Mouse (Mus musculus) common myeloid progenitor, adult 5-6 weeks (primary cell): ENCODE data around the gene 1700001P01Rik. TPM values are rescaled to one million over a fixed set of nuclear protein-coding genes. Genes with fewer than 3 reads are reported as not detected.
A peak's percentile ranks its signal among the peaks of the same experiment; 100 is the strongest.

Experiments used
- ATAC-seq: replicated peaks from 2 replicates; pipeline ENCODE4 v1.8.0; 2016; ENCODE audit warnings: low read depth, mild to moderate bottlenecking, moderate TSS enrichment, inconsistent platforms; ENCODE audit not compliant: poor library complexity, severe bottlenecking
- total RNA-seq: library from RNA; stranded (forward); fragments of 200-1000, 187-1606 nt; gene quantifications from 2 replicates; pipeline ENCODE4 v1.2.3, GENCODE M21; 2017

1700001P01Rik gene
- total RNA-seq, 1 experiment from 2014 or later = not detected

DNA sequence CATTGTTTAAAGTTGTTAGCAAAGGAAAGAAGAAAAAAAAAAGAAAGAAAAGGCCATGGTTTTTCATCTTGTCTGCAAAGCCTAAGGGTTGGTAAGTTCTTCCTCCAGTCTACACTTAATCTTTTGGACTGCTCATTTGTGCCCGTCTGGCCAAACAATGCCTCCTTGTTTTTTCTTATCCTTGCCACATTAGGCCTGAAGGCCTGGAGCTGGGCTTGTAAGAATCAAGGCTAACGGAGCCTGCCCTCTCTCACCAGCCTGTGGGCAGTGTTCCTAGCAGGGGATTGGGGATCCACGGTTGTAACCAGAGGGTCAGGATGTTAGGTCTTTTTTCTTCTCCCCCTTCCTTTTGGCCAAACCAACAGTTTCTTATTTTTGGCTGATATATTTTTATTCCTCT, 35.3 kb upstream of the 1700001P01Rik start:
- ATAC-seq = no peak

DNA sequence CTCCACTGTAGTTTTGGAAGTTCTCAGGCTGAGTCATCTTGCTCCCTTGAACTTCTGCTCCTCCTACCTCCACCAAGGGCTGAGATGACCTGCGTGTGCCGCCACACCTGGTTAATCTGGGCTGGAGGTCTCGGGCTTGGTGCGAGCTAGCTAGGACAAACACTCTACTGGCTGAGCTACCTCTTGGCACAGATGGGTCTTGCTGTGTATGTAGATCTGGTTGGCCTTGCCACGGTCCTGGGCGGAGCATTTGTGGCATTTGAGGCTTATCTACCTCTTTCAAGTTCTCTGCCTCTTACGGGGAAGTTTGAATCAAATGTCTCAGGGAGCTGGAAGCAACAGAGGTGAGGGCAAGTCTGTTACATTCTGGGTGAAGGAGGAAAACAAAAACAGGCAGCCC, 34.6 kb upstream of the 1700001P01Rik start:
- peak; percentile 26 for ATAC-seq

DNA sequence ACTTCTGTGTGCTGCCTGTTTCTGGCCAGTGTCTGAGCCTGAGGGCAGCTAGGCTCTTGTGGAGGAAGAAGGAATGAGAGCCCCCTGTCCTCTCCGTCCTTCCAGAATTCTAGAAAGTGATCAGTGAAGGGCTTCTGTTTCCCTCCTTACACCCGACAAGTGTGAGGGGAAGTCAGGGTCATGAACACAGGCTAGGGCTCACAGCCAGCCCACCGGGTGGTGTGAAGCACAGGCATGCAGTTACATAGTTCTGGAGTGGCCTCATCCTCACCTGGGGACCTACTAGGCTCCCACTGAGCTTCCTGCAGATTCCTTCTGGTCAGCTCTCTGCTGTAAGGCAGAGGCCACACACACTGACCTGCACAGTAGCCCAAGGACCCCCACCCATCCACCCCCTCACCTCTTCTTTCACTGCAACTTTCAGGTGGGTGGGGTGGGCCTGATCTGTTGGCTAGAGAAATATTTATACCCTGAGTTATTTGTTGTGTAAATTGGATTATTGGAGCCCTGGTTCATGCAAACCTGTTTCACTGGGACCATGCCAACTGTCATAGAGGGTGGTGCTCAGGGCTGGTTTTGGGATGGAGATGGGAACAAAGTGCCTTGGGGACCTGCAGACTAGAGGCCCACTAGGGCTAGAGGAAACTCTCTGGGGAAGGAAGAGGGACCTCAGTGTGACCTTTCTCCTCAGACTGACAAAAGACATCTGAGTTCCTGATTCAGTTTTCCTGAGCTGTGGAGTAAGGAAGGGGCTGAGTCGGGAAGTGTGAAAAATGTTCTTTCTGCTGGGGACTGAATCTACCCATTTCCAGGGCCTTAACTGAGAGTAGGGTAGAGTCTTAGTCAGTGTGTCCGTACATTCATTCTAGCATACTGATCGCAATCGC, 33.8 kb upstream of the 1700001P01Rik start:
- no peak for ATAC-seq

DNA sequence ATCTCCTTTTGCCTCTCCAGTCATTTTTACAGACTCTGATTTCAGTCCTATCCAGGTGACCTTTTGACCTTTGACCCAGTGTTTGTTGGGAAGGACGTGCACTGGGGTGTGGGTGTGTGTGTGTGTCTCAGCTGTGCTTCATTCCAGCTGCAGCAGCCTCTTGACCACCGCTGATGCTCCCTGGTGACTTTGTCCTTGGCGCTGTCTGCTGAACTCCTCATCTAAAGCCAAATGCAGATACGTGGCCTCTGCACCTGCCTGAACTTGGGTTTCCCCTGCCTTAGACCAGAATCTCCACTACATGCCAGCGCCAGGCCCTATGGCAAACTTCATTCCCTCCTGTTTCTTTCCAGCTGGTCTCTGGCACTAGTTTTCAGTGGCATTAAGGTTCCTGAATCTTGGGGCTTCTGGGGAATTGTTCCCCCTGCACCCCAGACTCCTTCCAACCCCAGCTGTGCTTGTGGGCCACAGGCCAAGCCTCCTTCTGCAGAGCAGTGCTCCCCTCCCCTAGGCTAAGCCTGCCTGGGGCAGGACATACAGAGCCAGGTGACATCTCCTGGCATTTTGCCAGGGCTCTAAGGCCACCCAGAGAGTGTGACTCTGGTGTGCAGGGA, 33.0 kb upstream of the 1700001P01Rik start:
- no peak for ATAC-seq

DNA sequence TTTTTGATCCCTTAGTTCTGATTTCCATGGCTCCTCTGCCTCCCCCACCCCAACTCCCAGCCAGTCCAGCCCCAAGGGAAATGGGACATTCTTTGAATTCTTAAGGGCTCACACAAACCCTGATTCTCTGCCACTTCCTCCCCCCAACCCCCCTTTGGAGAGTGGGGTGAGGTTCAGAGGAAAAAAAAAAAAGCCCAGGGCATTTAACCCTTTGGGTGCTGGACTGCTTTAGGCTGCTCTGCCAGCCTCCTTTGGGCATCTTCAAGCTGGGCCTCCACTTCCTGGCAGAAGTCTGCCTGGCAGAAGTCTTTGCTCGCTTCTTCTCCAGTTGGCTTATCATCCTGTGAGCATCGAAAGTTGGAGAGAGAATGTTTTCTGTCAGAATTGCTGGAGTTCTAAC, 32.4 kb upstream of the 1700001P01Rik start:
- ATAC-seq = no peak

DNA sequence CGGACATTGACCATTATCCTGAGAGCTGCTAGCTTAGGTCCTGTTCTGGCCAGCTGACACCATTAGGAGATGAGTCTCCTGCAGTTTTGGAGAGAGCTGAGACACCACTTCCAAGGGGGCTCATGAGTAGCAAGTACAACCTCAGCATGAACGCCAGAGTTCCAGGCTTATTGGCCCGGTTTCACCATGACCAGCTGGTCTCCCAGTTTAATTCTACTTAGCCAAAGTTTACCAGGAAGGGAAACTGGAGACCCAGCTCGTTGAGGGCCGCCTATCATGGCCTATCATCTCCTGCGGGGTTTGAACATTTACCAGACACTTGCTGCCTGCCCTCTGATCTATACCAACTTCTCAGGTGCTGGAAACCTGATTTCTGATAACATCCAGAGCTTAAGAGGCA, 31.9 kb upstream of the 1700001P01Rik start:
- no peak for ATAC-seq

DNA sequence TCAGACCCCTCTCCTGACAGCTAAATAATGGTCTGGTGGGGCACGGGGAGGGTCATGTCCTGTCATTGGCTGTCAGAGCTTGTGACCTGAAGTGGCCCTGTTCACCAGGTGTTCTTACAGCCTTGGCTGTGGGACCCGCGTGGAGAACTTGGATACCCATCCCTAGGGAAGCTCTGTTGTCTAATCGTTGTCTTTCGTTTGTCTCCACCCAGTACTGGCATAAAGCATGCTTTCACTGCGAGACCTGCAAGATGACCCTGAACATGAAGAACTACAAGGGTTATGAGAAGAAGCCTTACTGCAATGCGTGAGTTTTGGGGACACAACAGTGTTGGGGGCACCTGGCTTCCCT, 30.9 kb upstream of the 1700001P01Rik start:
- ATAC-seq = no peak

DNA sequence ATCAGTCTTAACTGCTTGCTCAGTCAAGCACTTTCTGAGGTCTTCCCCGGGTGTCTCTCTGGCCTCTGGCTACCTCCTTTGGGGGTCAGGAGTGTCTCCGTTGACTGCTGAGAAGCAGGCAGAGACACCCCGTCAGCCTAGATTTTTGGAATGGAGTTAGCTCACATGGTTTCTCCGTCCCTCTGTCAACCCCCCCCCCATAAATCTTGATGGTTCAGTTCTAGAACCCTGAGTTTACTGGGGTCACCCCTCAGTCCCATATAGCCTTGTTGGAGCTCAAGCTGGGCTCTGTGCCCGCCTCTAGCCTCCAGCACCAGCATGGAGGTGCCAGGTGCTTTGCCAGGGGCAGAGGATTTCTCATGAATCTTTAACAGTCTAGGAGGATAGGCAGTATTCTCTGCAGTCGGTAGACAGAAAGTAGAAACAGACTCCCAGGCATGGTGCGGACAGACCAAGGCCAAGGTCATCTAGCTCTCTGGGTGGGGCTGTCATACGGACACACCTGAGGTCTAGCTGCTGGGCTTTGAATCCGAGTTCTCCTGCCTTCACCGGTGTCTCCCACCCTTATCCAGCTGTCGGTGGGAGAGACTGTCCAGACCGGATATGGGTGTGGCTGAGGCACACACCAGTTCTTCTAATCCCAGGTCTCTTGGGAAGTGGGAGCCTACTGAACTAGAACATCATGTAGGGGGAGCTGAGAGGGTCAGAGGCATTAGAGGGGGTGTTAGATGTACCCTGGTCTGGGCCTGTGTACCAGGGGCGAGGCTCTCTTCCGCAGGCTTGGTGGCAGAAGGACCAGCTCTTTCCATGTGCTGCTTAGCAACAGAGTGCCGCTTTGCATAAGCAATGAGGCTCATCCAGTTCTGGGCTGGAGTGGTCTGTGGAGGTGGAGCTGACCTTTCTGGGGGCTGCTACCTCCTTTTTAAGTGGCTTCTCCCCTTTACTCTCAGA, 30.2 kb upstream of the 1700001P01Rik start:
- ATAC-seq = no peak

DNA sequence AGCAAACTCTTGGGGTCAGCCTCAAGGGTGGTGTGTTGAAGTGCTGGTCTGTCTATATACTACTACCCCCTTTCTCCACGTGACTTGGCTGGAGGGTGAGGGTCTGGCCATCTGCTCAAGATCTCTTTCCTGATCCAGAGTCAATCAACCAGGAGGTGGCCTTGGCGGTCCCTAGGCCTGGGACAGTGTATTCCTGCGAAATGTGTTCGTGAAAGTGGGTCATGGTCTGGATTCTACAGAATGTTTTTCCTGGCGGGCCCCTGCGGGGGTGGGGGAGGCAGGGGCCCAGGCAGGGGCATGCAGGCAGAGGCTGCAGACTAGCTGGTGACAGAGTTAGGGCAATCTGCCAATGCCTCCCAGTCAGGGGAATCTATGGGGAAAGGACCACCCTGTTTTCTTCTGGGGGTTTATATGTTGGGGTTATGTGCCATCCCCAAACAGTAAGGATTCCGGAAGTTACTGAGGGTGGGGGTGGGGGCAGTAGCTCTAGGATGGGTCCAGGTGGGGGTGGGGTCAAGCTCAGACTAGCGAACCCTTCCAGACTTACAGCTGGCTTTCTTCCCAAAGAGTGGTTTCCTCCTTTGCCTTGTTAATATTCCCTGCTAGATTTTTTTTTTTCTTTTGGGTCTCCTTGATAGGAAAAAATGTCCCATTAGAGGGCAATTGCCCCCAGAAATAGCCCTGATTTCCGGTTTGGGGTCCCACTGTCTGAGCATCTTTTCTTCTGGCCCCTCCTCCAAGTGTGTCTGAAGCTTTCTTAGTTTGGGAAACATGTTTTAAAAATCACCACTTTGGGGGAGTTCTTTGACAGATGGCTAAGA, 29.3 kb upstream of the 1700001P01Rik start:
- no peak for ATAC-seq

DNA sequence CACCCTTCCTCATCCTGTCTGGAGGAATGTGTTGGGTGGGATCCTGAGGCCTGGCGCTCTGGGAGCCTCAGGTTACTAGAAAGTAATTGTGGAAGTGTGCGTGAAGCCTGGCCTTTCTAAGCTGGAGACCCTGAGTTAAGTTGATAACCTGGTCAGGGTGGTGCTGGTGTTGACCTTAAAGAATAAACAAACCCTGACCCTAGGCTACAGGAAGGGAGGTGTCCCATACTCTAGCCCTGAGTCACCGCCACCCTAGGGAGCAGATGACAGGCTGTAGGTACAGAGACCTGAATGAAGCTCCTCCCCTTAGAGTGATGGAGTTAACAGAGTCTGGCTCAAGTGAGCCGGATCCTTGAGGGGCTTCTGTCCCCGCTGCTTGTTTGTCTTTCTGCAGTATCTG, 28.1 kb upstream of the 1700001P01Rik start:
- ATAC-seq = no peak

DNA sequence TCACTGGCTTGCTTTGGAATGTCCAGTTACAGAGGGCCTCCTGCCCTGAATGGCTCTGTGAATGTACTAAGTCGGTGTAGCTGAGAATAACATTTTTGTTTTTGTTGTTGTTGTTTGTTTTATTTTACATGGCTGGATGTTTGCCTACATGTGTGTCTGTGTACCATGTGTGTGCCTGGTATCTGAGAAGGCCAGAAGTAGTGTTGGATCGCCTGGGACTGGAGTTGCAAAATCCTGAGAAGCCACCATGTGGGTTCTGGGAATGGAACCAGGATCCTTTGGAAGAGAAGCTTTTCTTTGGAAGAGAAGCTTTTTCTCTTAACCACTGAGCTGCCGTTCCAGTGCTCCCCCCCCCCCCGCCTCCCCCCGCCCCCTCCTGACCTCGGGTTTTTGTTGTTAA, 26.8 kb upstream of the 1700001P01Rik start:
- ATAC-seq = no peak

DNA sequence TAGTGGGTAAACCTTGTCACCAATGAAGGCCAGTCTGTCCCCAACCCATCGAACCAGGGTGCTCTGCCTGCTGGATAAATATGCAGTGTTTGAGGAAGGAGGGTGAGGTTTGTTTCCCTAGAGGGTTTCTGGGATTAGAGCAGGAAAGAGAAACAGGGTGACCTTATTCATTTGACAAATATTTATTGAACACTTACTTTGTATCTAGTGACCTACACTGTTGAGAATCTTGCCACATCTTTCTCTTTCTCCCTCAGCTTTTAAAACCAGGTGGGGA, 26.4 kb upstream of the 1700001P01Rik start:
- no peak for ATAC-seq

DNA sequence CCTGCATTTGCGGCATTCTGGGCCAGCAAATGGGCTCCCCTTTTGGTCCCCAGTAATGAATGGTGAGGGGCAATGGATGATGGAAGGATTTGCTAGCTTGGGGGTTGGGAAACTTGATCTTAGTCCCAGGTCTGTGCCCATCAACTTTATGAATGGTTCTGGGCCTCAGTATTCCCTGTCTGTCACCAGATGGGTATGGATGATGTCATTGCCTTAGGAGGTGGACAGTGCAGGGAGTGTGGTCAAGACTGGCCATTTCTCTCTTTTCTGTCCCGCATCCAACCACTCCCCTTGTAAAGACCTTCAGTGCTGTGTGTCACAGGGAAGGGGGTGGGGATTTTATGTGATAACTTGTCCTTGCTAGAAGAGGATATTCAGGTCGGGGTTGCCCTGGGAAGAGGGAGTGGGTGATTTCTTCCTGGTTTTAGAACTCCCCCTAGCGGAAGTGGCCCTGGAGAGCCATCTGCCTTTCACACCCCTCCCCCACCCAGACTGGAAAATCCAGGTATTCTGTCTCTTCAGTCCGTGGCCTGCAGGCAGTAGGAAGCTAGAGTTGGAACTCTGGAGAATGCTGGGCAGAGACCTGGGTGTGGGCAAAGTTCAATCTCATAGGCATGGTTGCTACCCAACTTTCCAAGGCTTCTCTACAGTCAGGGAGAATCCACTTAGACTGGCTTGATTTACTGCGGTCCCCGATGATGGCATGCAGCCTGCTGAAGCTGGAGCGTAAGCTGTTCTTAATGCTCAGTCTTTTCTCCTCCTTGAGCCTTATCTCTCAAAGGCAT, 25.9 kb upstream of the 1700001P01Rik start:
- ATAC-seq = no peak

DNA sequence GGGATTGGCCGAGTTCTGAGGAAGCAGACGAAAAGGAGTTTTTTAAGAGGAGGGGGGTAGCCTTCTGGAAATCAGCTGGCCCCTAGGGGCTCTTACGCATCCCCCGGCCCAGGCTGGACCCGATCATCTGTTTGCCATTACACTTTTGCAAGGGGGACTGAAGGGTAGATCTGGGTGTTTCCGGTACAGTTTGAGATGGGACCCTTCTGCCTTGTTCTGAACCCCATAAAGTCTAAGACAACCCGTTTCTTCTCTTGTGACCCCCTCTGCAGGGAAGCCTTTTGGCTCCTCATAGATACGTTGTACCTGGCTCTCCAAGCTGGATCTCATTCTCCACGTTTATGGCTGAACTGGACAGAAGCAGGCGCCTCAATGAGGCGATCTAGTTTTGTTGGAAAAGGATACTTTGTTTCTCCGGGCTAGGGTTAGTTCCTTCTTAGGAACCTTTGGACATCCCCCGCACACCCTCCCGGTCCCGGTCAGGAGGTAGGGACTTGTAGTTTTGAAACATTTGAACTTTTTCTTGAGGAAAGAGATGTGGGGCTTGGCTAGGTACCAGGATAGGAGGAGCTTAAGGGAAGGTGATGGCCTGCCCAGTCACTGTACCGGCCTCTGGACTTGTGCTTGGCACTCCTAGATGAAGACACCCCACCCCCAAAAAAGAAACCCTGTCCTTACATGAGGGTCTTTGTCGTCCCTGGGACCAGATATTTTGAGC, 25.1 kb upstream of the 1700001P01Rik start:
- ATAC-seq = no peak

DNA sequence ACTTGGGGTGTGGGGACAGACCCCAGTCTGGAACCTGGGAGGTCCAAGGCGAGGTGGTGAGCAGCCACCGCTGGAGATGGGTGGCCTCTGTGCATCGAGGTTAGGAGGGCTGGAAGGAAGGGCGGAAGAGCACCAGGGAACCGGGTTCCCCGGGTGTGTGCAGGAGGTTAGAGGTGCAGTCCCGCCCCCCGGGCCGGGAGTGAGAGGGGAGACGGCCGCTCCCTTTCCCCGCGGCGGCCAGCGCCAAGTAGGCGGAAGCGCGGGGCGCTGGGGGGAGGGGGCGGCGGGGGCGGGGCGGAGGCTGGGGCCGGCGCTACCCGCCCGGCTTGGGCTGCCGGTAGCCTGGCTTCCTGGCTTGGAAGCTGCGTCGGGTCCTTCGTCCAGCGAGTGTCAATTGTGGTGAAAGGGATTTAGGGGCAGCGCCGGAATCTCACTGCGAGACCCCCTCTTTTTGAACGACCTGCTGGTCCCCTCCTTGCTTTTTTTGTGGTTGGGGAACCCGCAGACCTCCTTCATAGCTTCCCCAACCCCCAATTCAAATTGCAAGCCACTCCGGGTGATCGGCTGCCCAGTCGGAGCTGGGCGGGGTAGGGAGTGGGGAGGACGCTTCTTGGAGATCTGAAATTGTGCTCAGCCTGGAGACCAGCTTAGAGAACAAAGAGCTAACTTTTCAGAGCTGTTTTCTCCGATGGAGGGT, 24.4 kb upstream of the 1700001P01Rik start:
- ATAC-seq = peak; percentile 58

DNA sequence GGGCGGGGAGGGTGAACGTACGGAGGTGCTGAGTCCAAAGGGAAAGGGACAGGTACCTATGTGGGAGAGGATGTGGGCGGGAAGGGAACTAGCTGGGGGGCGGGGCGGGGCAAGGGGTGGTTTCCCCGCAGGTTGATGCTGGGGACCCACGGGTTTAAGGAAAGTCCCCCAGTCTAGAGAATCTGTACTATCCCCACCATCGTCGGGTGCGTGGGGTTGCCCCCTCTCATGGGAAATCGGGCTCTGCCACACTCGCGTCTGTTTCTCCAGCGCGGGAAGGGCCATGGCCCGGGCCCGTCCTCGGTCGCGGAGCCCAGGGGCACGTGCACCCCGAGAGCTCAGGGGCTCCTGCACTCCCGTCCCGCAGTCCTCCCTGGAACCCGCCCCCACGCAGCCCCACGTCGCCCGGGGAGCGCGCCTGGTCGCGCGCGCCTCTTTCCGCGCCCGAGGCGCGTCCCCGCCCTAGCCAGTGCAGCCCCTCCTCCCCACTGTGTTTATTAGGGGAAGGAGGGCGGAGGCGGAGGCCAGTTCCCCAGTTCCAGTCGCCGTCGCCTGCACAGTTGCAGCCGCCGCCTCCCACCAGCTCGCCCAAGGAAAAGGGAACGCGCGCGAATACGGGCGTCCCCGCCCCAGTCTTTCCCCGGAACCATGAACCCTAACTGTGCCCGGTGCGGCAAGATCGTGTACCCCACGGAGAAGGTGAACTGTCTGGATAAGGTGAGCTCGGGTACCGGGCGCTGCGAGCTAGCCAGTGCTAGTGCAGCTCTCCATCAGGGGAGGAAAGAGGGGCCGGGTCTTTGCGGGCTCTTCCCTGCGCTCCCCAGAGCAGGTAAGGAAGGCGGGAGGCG, 23.7 kb upstream of the 1700001P01Rik start:
- ATAC-seq = peak; percentile 66

DNA sequence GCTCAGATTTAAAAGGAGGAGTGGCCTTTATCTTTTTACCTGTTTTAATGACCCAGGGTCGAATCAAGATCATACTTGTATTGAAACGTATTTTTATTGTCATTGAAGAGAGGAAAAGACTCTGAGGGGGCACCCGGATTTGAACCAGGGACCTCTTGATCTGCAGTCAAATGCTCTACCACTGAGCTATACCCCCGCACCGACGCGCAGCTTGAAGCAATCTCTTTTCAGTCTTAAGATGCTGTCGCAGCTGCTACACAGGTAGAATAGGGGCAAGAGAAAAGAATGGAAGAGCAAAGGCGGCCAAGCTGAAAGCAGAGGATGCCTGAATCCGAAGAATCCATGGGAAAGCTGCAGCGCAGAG, 23.0 kb upstream of the 1700001P01Rik start, which contains the start of gene Lasp1:
TSS of gene Lasp1 (plus strand) at position 219 of the 364 bp plus-strand sequence.
- 0 out of 2 replicates have a peak, but pooled peaks have one; percentile 9 for ATAC-seq
